Mouse (Mus musculus) heart, embryonic 12.5 days (tissue): ENCODE measurements around the gene Magi2. TPM values are rescaled to one million over a fixed set of nuclear protein-coding genes. Genes with fewer than 3 reads are reported as not detected.
A peak's percentile ranks its signal among the peaks of the same experiment; 100 is the strongest.

Experiments
- ATAC-seq: fragments of 200-750 bp; cut with Nextera tagmentation; 2 replicates; pipeline ENCODE4 v1.8.0; 2017; ENCODE audit warnings: moderate TSS enrichment, moderate library complexity; ENCODE audit not compliant: insufficient number of reproducible peaks, low FRiP score
- H3K27ac ChIP-seq: fragments of 300-500 bp; sonication (generic); 2 replicates; pipeline ENCODE4 v1.5.1; 2016; ENCODE audit warnings: mild to moderate bottlenecking, moderate library complexity; ENCODE audit not compliant: poor library complexity, severe bottlenecking
- H3K27me3 ChIP-seq: fragments of 300-500 bp; sonication (generic); replicated peaks from 2 replicates; pipeline ENCODE4 v1.6.1; 2016; ENCODE audit warnings: mild to moderate bottlenecking, moderate library complexity
- H3K36me3 ChIP-seq: fragments of 300-500 bp; sonication (generic); 2 replicates; pipeline ENCODE4 v1.6.1; 2016; ENCODE audit warnings: mild to moderate bottlenecking, moderate library complexity
- H3K4me1 ChIP-seq: fragments of 300-500 bp; sonication (generic); replicated peaks from 2 replicates; pipeline ENCODE4 v1.6.1; 2016; ENCODE audit warnings: mild to moderate bottlenecking
- H3K4me2 ChIP-seq: fragments of 300-500 bp; sonication (generic); 2 replicates; pipeline ENCODE4 v1.6.1; 2016; ENCODE audit warnings: mild to moderate bottlenecking, moderate library complexity
- H3K4me3 ChIP-seq: fragments of 300-500 bp; sonication (generic); 2 replicates; pipeline ENCODE4 v1.5.1; 2016; ENCODE audit warnings: mild to moderate bottlenecking
- H3K9ac ChIP-seq: fragments of 300-500 bp; sonication (generic); 2 replicates; pipeline ENCODE4 v1.6.1; 2016; ENCODE audit warnings: mild to moderate bottlenecking, moderate library complexity
- H3K9me3 ChIP-seq: fragments of 300-500 bp; sonication (generic); replicated peaks from 2 replicates; pipeline ENCODE4 v1.6.1; 2016; ENCODE audit warnings: mild to moderate bottlenecking, moderate library complexity
- WGBS: fragments of 180-500 bp; shearing (Covaris S2); methylation state at CpG from one replicate; pipeline ENCODE4 v1.1.7; 2016; 5-methylcytosine and 5-hydroxymethylcytosine counted together
- polyA plus RNA-seq: library from polyadenylated mRNA; unstranded; fragments of >200 nt; fragmentation: Nextera tagmentation; extraction: Ambion mirVana; gene quantifications from 2 replicates; pipeline ENCODE4 v1.2.1, GENCODE M21; 2016

The Magi2 gene
- polyA plus RNA-seq, 1 experiment from 2014 or later: 3.9 TPM

DNA sequence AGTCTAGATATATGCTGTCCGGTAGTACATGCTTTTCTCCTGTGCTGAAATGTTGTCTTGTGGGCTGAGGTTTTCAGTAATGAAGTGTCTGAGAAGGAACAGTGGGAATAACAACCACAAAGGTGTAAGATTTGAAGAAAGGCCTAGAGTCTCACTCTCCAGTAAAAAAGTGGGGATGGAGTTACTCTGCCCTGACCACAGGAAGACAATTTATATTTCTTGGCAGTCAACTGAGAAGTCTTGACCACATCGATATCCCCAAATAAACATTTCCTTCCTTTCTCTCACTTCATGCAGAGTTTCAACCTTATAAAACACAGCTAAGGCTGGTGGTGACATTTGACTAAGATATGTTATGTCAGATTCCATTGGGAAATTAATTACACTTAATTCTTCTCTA lies 636.0 kb downstream of the Magi2 start:
- no peaks in the 10 kb centered on the region for H3K36me3 ChIP-seq
- H3K4me1 ChIP-seq: no peaks in the 10 kb centered on the region
- H3K9ac ChIP-seq: no peak overlapping the region
- H3K4me3 ChIP-seq: no peak overlapping the region
- H3K27me3 ChIP-seq: no peaks in the 10 kb centered on the region
- H3K9me3 ChIP-seq: no peaks in the 10 kb centered on the region
- no peak for ATAC-seq
- no peak overlapping the region for H3K27ac ChIP-seq
- 56% methylated on average over 2 of the region's 2 CpGs for WGBS
- no peak overlapping the region for H3K4me2 ChIP-seq

DNA sequence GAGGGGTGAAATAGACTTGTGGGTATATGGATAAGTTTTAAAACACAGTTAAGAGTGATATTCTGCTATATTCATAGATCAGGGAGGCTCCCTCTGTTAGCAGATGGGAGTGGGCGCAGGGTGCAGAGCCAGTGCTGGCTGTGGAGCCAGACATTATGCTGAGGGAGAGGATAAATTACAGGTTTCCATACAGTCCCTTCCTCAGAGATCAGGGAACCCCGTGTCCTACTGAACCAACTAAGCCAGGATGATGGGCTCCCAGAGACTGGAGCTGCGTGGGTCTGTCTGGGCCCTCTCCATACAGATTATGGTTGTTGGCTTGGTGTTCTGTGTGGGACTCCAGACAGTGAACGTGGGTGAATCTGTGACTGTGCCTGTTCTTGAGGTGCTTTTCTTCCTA lies 643.6 kb downstream of the Magi2 start:
- WGBS: 76% methylated on average over 4 of the region's 4 CpGs
- no peaks in the 10 kb centered on the region for H3K27me3 ChIP-seq
- no peak for ATAC-seq
- H3K9me3 ChIP-seq: no peaks in the 10 kb centered on the region
- no peak overlapping the region for H3K9ac ChIP-seq
- H3K27ac ChIP-seq: no peak overlapping the region
- H3K4me2 ChIP-seq: no peak overlapping the region
- no peaks in the 10 kb centered on the region for H3K36me3 ChIP-seq
- H3K4me3 ChIP-seq: no peak overlapping the region
- H3K4me1 ChIP-seq: no peaks in the 10 kb centered on the region

DNA sequence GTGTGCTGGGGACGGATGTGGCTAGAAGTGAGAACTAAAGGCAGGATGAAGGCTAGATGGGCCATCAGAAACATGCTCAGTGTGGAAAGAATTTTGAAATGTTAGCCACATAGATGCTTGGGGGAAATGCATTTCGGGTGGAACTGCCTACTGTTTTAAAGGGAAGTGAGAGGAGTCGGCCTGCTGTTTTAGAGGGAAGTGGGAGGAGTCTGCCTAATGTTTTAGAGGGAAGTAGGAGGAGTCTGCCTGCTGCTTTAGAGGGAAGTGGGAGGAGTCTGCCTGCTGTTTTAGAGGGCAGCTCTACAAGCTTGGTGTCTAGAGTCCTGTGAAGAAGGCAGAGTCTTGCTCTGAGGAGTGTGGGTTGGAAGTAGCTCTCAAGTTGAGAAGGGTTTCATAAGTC lies 664.9 kb downstream of the Magi2 start:
- ATAC-seq: no peak
- Histone ChIP-seq H3K27ac (no peak overlapping the region), H3K36me3 (no peaks in the 10 kb centered on the region), H3K9me3 (no peaks in the 10 kb centered on the region), H3K27me3 (no peaks in the 10 kb centered on the region), H3K9ac (no peak overlapping the region), H3K4me1 (no peaks in the 10 kb centered on the region), H3K4me2 (no peak overlapping the region), H3K4me3 (no peak overlapping the region)
- 61% methylated on average over 3 of the region's 3 CpGs for WGBS

DNA sequence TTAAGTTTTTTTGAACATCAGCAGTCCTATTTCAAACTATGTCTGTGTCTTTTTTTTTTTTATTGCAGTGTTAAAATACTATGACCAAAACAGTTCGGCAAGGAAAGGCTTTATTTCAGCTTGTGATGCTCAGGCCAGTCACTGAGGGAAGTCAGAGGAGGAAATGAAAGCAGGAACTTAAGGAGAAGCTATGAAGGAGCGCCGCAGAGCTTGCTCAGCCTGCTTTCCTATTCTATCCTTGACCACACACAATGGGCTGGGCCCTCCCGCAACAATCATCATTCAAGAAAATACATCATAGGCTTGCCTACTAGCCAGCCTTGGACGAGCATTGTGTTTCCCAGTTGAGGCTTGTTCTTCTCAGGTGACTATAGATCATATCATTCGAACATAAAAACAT lies 669.1 kb downstream of the Magi2 start:
- H3K27me3 ChIP-seq: no peaks in the 10 kb centered on the region
- no peak for ATAC-seq
- H3K9ac ChIP-seq: no peak overlapping the region
- H3K9me3 ChIP-seq: no peaks in the 10 kb centered on the region
- H3K36me3 ChIP-seq: no peaks in the 10 kb centered on the region
- H3K4me1 ChIP-seq: no peaks in the 10 kb centered on the region
- 68% methylated on average over 6 of the region's 6 CpGs for WGBS
- no peak overlapping the region for H3K4me2 ChIP-seq
- H3K4me3 ChIP-seq: no peak overlapping the region
- H3K27ac ChIP-seq: no peak overlapping the region

DNA sequence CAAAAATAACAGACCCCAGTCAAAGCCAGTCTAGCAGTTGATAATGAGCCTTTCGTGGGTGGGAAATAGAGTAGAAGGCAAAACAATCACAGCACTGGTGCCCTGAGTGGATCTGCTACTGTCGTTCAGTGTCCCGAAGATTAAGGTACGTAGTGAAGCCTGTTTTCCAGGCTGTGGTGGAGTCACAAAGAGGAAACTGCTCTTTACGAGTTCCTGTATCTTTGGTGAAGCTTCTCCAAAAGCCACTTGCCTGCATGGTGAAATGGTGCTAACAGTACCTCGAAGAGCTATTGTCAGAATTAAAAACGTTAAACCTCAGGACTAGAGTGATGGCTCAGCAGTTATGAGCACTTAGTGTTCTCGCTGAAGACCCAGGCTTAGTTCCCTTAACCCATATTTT lies 674.8 kb downstream of the Magi2 start:
- no peak for ATAC-seq
- no peak overlapping the region for H3K4me3 ChIP-seq
- no peak overlapping the region for H3K27ac ChIP-seq
- H3K9ac ChIP-seq: no peak overlapping the region
- 68% methylated on average over 8 of the region's 8 CpGs for WGBS
- H3K4me1 ChIP-seq: no peaks in the 10 kb centered on the region
- no peak overlapping the region for H3K4me2 ChIP-seq
- no peaks in the 10 kb centered on the region for H3K36me3 ChIP-seq
- H3K9me3 ChIP-seq: no peaks in the 10 kb centered on the region
- H3K27me3 ChIP-seq: 0 out of 2 replicates have a peak, but pooled peaks cover 3% of the 10 kb centered on the region

DNA sequence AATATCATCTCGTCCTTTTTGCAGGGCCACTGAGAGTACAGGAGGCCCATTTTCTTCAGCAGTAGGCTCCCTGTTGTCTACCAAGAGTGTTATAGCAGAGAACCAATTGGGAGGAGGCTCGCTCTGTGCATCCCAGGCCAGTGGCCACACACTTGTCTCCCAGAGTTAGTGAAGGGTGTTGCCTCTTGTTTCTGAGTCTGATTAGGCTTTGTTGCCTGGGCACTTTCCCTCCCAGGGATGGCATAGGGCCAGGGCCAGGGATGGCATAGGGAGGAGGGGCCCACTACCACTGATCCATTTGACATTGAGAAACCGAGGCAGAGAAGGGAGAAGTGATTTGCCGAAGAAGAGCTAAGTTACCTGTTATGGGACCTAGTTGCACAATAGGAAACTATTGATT lies 679.8 kb downstream of the Magi2 start:
- Histone ChIP-seq H3K36me3 (no peaks in the 10 kb centered on the region), H3K4me3 (no peak overlapping the region), H3K4me2 (no peak overlapping the region), H3K9ac (no peak overlapping the region), H3K9me3 (no peaks in the 10 kb centered on the region), H3K27ac (no peak overlapping the region), H3K4me1 (peaks cover 11% of the 10 kb centered on the region; the same call in 1 of the 2 replicates), H3K27me3 (peaks cover 14% of the 10 kb centered on the region; the same call in 1 of the 2 replicates)
- WGBS: 73% methylated on average over 4 of the region's 4 CpGs
- no peak for ATAC-seq

DNA sequence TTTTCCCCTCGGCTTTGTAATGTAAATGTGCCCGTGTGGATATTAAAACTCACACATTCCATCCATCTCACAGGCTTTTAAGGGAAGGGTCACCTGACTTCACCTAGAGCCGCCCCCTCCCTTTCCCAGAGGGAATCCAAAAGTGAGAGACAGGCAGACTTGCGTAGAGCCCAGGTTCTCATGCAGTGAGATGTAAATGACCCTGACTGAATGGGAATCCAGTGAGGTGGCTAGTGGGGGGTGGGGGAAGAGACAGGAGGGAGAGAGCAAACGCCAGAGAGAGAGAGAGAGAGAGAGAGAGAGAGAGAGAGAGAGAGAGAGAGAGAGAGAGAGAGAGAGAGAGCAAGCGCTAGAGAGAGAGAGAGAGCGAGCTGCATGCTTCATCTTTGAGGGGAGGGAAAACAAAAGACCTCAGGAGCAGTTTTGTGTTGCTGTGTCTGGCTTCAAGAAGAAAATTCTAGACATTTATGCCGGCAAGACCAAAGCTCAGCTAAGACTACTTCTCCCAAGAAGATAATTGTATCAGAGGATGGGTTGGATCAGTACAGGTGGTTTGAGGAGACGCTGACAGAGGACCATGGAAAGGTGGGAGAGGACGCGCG lies 680.6 kb downstream of the Magi2 start:
- peak overlapping the region; percentile 21 for H3K9ac ChIP-seq
- no peak overlapping the region for H3K27ac ChIP-seq
- H3K4me3 ChIP-seq: peak overlapping the region; percentile 45
- ATAC-seq: no peak
- H3K36me3 ChIP-seq: no peaks in the 10 kb centered on the region
- peaks cover 11% of the 10 kb centered on the region; the same call in 1 of the 2 replicates for H3K4me1 ChIP-seq
- H3K4me2 ChIP-seq: peak overlapping the region; percentile 79
- no peaks in the 10 kb centered on the region for H3K9me3 ChIP-seq
- peaks cover 14% of the 10 kb centered on the region; the same call in 1 of the 2 replicates for H3K27me3 ChIP-seq
- 5% methylated on average over 11 of the region's 12 CpGs for WGBS

DNA sequence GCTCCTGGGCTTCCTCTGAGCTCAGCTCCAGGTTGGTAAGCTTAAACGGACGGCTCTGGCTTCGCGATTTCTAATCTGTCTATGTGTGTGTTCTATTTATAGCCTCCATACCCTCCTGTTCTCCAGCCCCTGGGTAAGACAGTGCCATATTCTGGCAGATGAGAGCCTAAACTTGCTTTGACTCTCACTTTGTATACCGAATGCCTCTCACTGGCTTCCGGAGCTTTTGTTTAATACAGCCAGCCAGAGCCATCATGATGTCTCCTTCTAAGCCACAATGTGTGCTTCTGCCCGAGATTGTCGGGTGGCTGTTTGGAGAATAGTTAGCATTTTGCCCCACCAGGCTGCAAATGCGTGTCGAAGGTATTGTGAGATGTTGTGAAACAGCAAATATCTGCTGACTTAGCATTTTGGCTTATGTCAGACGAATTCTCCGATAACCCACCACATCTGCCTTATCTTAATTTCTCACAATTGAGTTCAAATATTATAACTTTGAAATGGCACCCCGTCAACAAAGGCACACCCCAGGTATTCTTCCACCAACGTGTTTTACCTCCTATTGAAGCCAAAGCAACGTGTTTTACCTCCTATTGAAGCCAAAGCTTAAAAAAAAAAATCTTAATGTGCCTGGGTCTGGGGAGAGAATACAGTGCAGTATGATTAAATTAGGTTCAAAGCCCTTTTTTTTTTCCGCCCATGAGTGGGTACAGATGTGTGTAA lies 681.3 kb downstream of the Magi2 start:
- H3K36me3 ChIP-seq: no peaks in the 10 kb centered on the region
- peaks cover 11% of the 10 kb centered on the region; the same call in 1 of the 2 replicates for H3K4me1 ChIP-seq
- 7% methylated on average over 16 of the region's 16 CpGs for WGBS
- peak overlapping the region; percentile 45 for H3K4me3 ChIP-seq
- no peak for ATAC-seq
- peaks cover 14% of the 10 kb centered on the region; the same call in 1 of the 2 replicates for H3K27me3 ChIP-seq
- H3K27ac ChIP-seq: no peak overlapping the region
- H3K9ac ChIP-seq: peak overlapping the region; percentile 21
- no peaks in the 10 kb centered on the region for H3K9me3 ChIP-seq
- peak overlapping the region; percentile 79 for H3K4me2 ChIP-seq

DNA sequence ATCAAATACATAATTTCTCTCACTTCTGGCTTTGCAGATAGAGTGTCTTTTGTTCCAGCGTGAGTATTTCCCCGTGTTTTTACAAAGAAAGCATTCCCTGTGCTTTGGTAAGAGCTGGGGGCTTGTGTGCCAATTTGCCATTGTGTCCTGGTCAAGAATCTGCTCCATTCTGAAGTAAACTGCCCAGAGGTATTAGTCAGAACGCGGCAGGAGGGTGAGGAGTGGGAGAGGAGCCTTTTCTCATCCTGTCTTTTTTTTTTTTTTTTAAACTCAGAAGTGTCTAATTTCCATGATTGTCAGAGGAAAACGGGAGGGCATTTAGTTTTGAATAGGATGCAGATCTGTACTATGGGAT lies 681.8 kb downstream of the Magi2 start:
- no peaks in the 10 kb centered on the region for H3K9me3 ChIP-seq
- H3K4me2 ChIP-seq: peak overlapping the region; percentile 79
- no peak overlapping the region for H3K9ac ChIP-seq
- H3K4me1 ChIP-seq: peaks cover 11% of the 10 kb centered on the region; the same call in 1 of the 2 replicates
- peaks cover 14% of the 10 kb centered on the region; the same call in 1 of the 2 replicates for H3K27me3 ChIP-seq
- no peak overlapping the region for H3K27ac ChIP-seq
- ATAC-seq: no peak
- 1% methylated on average over 5 of the region's 5 CpGs for WGBS
- no peaks in the 10 kb centered on the region for H3K36me3 ChIP-seq
- peak overlapping the region; percentile 45 for H3K4me3 ChIP-seq

DNA sequence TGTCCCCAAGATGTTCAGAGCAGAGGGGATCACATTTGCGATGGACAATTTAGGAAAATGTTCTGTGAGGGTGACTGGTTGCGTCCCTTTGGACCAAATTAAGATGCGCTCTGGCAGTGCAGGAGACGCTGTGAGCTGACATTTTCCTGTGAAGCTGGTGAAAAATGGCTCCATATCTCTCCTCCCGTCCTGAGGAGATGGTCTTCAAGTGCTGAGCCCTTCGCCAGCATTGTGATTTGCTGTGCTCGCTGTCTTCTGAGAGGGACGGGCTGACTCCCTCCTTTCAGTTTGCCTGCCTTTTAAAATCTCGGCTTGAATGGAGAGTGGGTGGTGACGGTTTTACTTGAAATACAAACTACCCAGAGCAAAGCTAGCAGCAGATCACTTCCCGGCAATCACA lies 682.2 kb downstream of the Magi2 start:
- 7% methylated on average over 11 of the region's 11 CpGs for WGBS
- Histone ChIP-seq H3K27ac (no peak overlapping the region), H3K9me3 (no peaks in the 10 kb centered on the region), H3K4me2 (peak overlapping the region; percentile 79), H3K27me3 (peaks cover 14% of the 10 kb centered on the region; the same call in 1 of the 2 replicates), H3K4me3 (peak overlapping the region; percentile 45), H3K36me3 (no peaks in the 10 kb centered on the region), H3K4me1 (peaks cover 11% of the 10 kb centered on the region; the same call in 1 of the 2 replicates), H3K9ac (no peak overlapping the region)
- no peak for ATAC-seq

DNA sequence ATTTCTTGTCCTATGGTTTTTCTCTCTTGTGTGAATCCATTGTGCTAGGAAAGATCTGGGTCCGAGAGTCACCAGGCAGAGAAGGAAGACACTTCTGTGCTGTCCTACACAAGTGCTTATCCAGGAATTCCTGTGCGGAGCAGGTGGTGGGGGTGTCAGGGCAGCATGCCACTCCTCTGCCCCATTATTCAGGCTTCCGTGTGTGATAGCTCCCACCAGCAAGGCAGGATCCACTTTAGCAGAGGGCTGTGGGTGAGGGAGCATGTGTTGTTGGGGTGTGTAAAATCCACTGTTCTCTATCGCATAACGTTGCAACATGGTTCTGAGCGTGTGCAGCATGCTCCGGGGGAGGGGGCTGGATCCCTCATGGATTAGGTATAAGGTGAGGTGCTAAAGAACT lies 682.8 kb downstream of the Magi2 start:
- WGBS: 67% methylated on average over 7 of the region's 7 CpGs
- Histone ChIP-seq H3K4me1 (peaks cover 11% of the 10 kb centered on the region; the same call in 1 of the 2 replicates), H3K4me3 (no peak overlapping the region), H3K9ac (no peak overlapping the region), H3K36me3 (no peaks in the 10 kb centered on the region), H3K9me3 (no peaks in the 10 kb centered on the region), H3K4me2 (peak overlapping the region; percentile 79), H3K27me3 (peaks cover 14% of the 10 kb centered on the region; the same call in 1 of the 2 replicates), H3K27ac (no peak overlapping the region)
- ATAC-seq: no peak
